Mouse (Mus musculus) lung, embryonic 16.5 days (tissue): ENCODE measurements around the gene Hist1h2br. TPM values are rescaled to one million over a fixed set of nuclear protein-coding genes. Genes with fewer than 3 reads are reported as not detected.
"Not testable (repeated sequence)": the region's sequence is repeated elsewhere in the genome, so short reads cannot be mapped to it uniquely, and the experiment has no call there.

Source experiments
- ATAC-seq: fragments of 200-750 bp; cut with Nextera tagmentation; 2 replicates; pipeline ENCODE4 v1.8.0; 2017; ENCODE audit warnings: low read depth, mild to moderate bottlenecking, moderate library complexity
- H3K27ac ChIP-seq: fragments of 300-500 bp; sonication (generic); 2 replicates; pipeline ENCODE4 v1.5.1; 2014; ENCODE audit warnings: mild to moderate bottlenecking, control low read depth, low read length
- H3K27me3 ChIP-seq: fragments of 300-500 bp; sonication (generic); 2 replicates; pipeline ENCODE4 v1.6.1; 2014; ENCODE audit warnings: low read depth, low read length, mixed read lengths; ENCODE audit not compliant: control insufficient read depth, insufficient read depth
- H3K36me3 ChIP-seq: fragments of 300-500 bp; sonication (generic); 2 replicates; pipeline ENCODE4 v1.6.1; 2014; ENCODE audit warnings: low read length; ENCODE audit not compliant: control insufficient read depth, insufficient read depth
- H3K4me1 ChIP-seq: fragments of 300-500 bp; sonication (generic); replicated peaks from 2 replicates; pipeline ENCODE4 v1.6.1; 2014; ENCODE audit warnings: low read length, mixed read lengths; ENCODE audit not compliant: control insufficient read depth, insufficient read depth
- H3K4me2 ChIP-seq: fragments of 300-500 bp; sonication (generic); 2 replicates; pipeline ENCODE4 v1.6.1; 2014; ENCODE audit warnings: low read depth, low read length, control low read depth
- H3K4me3 ChIP-seq: fragments of 300-500 bp; sonication (generic); 2 replicates; pipeline ENCODE4 v1.5.1; 2014; ENCODE audit warnings: mild to moderate bottlenecking, low read length, control low read depth
- H3K9ac ChIP-seq: fragments of 300-500 bp; sonication (generic); 2 replicates; pipeline ENCODE4 v1.6.1; 2014; ENCODE audit warnings: low read length, control low read depth
- H3K9me3 ChIP-seq: fragments of 300-500 bp; sonication (generic); 2 replicates; pipeline ENCODE4 v1.6.1; 2016; ENCODE audit warnings: low read length; ENCODE audit not compliant: control insufficient read depth
- WGBS: fragments of 180-500 bp; shearing (Covaris S2); extraction: QIAGEN DNeasy Blood & Tissue Kit; methylation state at CpG from one replicate; pipeline ENCODE4 v1.1.7; 2014; 5-methylcytosine and 5-hydroxymethylcytosine counted together
- polyA plus RNA-seq: library from polyadenylated mRNA; unstranded; fragments of >200 nt; fragmentation: Nextera tagmentation; extraction: Ambion mirVana; gene quantifications from 2 replicates; pipeline ENCODE4 v1.2.1, GENCODE M21; 2015

Gene Hist1h2br
- polyA plus RNA-seq, 1 experiment from 2014 or later: 29.0 TPM

DNA sequence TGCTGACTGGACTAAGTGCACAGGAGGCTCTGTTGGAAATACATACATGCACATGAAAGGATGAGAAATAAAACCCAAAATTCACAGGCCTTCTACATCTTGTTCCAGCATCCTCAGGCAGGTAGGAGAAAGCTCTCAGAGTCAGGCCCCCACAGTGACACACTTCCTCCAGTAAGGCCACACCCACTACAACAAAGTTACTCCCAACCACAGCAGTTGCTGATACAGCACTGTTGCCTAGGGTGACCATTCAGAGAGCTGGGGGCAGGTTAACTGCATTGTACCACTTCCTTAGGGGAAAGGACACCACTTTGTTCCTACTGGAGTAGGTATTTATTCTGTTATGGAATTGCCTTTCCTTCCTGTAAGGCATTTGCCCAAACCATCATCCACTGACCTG lies 36.4 kb upstream of the Hist1h2br start:
- ATAC-seq, H3K9ac ChIP-seq: not testable (repeated sequence)

GRCm38 (mm10) chr13:21803058-21803457 lies 30.5 kb upstream of the Hist1h2br start:
- WGBS: no CpG with 5 or more reads among the region's 4 CpGs
- H3K27ac ChIP-seq, H3K4me1 ChIP-seq, H3K36me3 ChIP-seq, H3K27me3 ChIP-seq, H3K9me3 ChIP-seq, H3K4me3 ChIP-seq, H3K4me2 ChIP-seq, H3K9ac ChIP-seq: not testable (repeated sequence)
- peak; percentile 80 for ATAC-seq

More for the DNA sequence above, 36.4 kb upstream of the Hist1h2br start:
- H3K4me2 ChIP-seq, H3K9me3 ChIP-seq, H3K27me3 ChIP-seq, H3K27ac ChIP-seq, H3K4me1 ChIP-seq, H3K36me3 ChIP-seq, H3K4me3 ChIP-seq: not testable (repeated sequence)

- peak; percentile 96 for ATAC-seq
These were observed 23.5 kb upstream of the Hist1h2br start, which contains the start of the genes Hist1h2bq and Hist1h2ao for GRCm38 (mm10) chr13:21810073-21810472. Gene Hist1h2bq (minus strand): TSS chr13:21810197. Gene Hist1h2ao (plus strand): TSS chr13:21810465.

DNA sequence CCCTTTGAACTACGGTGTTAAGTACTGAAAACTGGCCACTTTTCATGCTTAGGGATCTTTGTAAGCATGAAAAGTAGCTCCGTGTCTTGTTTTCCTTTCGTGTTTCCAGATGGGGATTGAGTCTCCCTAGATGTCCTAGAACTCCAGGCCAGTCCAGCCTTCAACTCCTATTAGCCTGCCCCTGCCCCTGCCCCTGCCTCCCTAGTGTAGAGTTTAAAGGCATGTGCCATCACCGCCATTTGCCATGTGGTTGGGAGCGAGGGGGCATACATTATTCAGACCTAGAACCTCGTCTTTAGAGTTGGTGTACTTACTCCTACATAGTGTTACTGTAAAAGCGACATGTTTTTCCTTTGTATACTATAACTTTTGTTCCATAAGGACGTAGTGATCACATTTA lies 22.5 kb upstream of the Hist1h2br start:
- not testable (repeated sequence) for H3K36me3 ChIP-seq, H3K27me3 ChIP-seq, H3K9me3 ChIP-seq, H3K27ac ChIP-seq, H3K4me2 ChIP-seq, H3K4me1 ChIP-seq, H3K9ac ChIP-seq, H3K4me3 ChIP-seq
- ATAC-seq: peak; percentile 15
- no CpG with 5 or more reads among the region's 8 CpGs for WGBS

More at GRCm38 (mm10) chr13:21810073-21810472, 23.5 kb upstream of the Hist1h2br start, which contains the start of the genes Hist1h2bq and Hist1h2ao:
- not testable (repeated sequence) for H3K4me2 ChIP-seq, H3K4me1 ChIP-seq, H3K4me3 ChIP-seq, H3K36me3 ChIP-seq, H3K27ac ChIP-seq, H3K27me3 ChIP-seq, H3K9me3 ChIP-seq, H3K9ac ChIP-seq
- no CpG with 5 or more reads among the region's 23 CpGs for WGBS

DNA sequence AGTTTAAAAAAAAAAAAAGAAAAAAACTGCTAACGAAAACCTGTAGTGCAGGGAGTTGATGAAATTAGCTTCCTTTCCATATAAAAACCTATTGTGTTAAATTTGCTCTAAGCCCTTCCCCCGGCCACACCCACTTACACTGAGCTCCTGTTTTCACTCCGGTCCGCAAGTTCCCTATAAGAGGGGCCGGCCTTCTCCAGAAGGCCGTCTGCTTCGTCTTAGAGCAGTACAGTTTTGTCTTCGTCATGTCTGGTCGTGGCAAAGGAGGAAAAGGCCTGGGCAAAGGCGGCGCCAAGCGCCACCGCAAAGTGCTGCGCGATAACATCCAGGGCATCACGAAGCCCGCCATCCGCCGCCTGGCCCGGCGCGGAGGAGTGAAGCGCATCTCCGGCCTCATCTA lies 22.0 kb upstream of the Hist1h2br start, which contains the start of gene Hist1h4m:
Gene Hist1h4m, plus strand, starts transcription at position 208 of the 400 bp plus-strand sequence.
- WGBS: no CpG with 5 or more reads among the region's 24 CpGs
- H3K9ac ChIP-seq, H3K27me3 ChIP-seq, H3K9me3 ChIP-seq, H3K36me3 ChIP-seq, H3K4me1 ChIP-seq: not testable (repeated sequence)
- peak; percentile 67 for ATAC-seq
- 0 out of 2 replicates have a peak within 1 kb of the TSS, but pooled peaks have one; percentile 13 for H3K4me3 ChIP-seq
- H3K4me2 ChIP-seq: 0 out of 2 replicates have a peak within 1 kb of the TSS, but pooled peaks have one; percentile 35
- peak within 1 kb of the TSS; percentile 49 for H3K27ac ChIP-seq

DNA sequence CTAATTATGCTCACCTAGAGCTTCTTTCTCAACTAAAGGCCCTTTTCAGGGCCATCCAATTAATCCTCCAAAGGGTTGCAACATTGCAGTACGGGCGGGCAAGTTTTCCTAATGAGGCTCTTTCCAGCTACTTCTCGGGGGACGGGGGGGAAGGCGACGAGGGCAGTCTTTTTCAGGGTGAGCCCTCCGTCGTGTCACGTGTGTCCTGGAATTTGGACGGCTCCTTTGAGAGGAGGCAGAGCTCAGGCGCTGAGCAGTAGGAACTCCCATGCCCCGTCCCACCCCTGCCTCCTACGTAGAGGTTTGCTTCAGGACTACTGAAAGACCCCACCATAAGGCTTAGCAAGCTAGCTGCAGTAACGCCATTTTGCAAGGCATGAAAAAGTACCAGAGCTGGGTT lies 21.5 kb upstream of the Hist1h2br start:
- peak; percentile 57 for ATAC-seq
- H3K9ac ChIP-seq, H3K27me3 ChIP-seq, H3K9me3 ChIP-seq, H3K4me1 ChIP-seq, H3K36me3 ChIP-seq: not testable (repeated sequence)
- H3K4me2 ChIP-seq: 0 out of 2 replicates have a peak overlapping the region, but pooled peaks have one; percentile 35
- under 1% methylated on average over 11 of the region's 14 CpGs for WGBS
- peak overlapping the region; percentile 49 for H3K27ac ChIP-seq
- H3K4me3 ChIP-seq: 0 out of 2 replicates have a peak overlapping the region, but pooled peaks have one; percentile 13

DNA sequence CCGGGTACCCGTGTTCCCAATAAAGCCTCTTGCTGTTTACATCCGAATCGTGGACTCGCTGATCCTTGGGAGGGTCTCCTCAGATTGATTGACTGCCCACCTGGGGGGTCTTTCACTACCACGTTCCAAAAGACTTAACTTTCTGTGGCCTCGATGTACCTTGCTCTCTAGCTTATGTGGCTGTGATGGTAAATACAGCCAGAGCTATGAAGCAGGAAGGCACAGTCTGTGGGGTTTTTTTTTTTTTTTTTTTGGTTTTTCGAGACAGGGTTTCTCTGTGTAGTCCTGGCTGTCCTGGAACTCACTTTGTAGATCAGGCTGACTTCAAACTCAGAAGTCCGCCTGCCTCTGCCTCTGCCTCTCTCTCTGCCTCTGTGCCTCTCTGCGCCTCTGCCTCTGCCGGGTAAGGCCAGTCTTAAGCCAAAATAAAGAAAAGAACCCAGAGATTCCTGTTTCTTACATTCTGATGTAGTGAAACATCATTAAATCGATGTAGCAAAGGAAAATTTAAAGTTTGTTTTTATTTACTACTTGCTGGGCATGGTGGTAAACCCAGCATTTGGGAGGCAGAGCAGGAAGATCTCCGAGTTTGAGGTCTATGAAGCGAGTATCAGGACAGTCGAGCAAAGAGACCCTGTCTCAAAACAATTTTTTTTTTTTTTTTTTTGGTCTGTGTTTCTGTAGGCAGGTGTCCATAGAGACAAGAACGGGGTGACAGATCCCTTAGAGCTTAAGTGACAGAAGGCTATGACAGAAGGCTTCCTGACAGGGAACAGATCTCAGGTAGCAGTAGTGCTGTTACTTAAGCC lies 13.3 kb upstream of the Hist1h2br start:
- not testable (repeated sequence) for H3K4me2 ChIP-seq, H3K9me3 ChIP-seq, H3K27me3 ChIP-seq, H3K36me3 ChIP-seq, H3K9ac ChIP-seq, H3K4me1 ChIP-seq, H3K4me3 ChIP-seq, H3K27ac ChIP-seq, ATAC-seq
- 65% methylated on average over 6 of the region's 16 CpGs for WGBS

GRCm38 (mm10) chr13:21828511-21828910 lies 5.0 kb upstream of the Hist1h2br start:
- no peak overlapping the region for H3K9ac ChIP-seq
- no peaks in the 10 kb centered on the region for H3K27me3 ChIP-seq
- no peak overlapping the region for H3K4me2 ChIP-seq
- H3K27ac ChIP-seq: no peak overlapping the region
- no peak for ATAC-seq
- H3K4me1 ChIP-seq: no peaks in the 10 kb centered on the region
- H3K4me3 ChIP-seq: no peak overlapping the region
- no peaks in the 10 kb centered on the region for H3K9me3 ChIP-seq
- WGBS: 69% methylated on average over 3 of the region's 3 CpGs
- no peaks in the 10 kb centered on the region for H3K36me3 ChIP-seq

DNA sequence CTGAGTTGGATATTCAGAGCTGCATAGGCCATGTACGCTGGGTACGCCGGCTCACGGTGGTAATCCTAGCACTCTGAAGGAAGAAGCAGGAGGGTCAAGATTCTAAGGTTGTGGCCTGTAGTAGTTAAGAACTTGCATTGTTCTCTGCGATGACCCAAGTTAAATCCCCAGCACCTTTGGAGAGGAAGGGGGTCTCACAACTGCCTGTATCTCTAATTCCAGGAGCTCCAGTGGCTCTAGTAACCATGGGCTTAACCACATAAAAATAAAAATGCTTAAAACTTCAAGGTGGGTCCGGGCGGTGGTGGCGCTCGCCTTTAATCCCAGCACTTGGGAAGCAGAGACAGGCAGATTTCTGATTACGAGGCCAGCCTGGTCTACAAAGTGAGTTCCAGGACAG lies 3.2 kb upstream of the Hist1h2br start:
- 80% methylated on average over 10 of the region's 10 CpGs for WGBS
- no peak for ATAC-seq

More for the DNA sequence above, 3.2 kb upstream of the Hist1h2br start:
- H3K36me3 ChIP-seq: no peaks in the 10 kb centered on the region
- H3K27me3 ChIP-seq: no peaks in the 10 kb centered on the region
- no peak overlapping the region for H3K9ac ChIP-seq
- no peaks in the 10 kb centered on the region for H3K4me1 ChIP-seq
- peak overlapping the region; percentile 8; the same call in 1 of the 2 replicates for H3K27ac ChIP-seq
- H3K4me3 ChIP-seq: no peak overlapping the region
- H3K9me3 ChIP-seq: no peaks in the 10 kb centered on the region
- H3K4me2 ChIP-seq: no peak overlapping the region
